Mouse (Mus musculus) stomach, embryonic 15.5 days (tissue): ENCODE data around the gene Phf10. TPM values are rescaled to one million over a fixed set of nuclear protein-coding genes. Genes with fewer than 3 reads are reported as not detected.
"Not testable (repeated sequence)": the region's sequence is repeated elsewhere in the genome, so short reads cannot be mapped to it uniquely, and the experiment has no call there.

ENCODE experiments used
- ATAC-seq: fragments of 200-750 bp; cut with Nextera tagmentation; 2 replicates; pipeline ENCODE4 v1.8.0; 2017; ENCODE audit warnings: low read depth, moderate number of reproducible peaks, moderate TSS enrichment; ENCODE audit not compliant: insufficient read depth, low FRiP score
- H3K27ac ChIP-seq: fragments of 300-500 bp; sonication (generic); 2 replicates; pipeline ENCODE4 v1.5.1; 2015; ENCODE audit warnings: mild to moderate bottlenecking, inconsistent platforms
- H3K27me3 ChIP-seq: fragments of 300-500 bp; sonication (generic); replicated peaks from 2 replicates; pipeline ENCODE4 v1.6.1; 2015; ENCODE audit warnings: inconsistent platforms
- H3K36me3 ChIP-seq: fragments of 300-500 bp; sonication (generic); 2 replicates; pipeline ENCODE4 v1.6.1; 2015; ENCODE audit warnings: inconsistent platforms
- H3K4me1 ChIP-seq: fragments of 300-500 bp; sonication (generic); 2 replicates; pipeline ENCODE4 v1.6.1; 2015; ENCODE audit warnings: inconsistent platforms
- H3K4me2 ChIP-seq: fragments of 300-500 bp; sonication (generic); 2 replicates; pipeline ENCODE4 v1.6.1; 2015; ENCODE audit warnings: mild to moderate bottlenecking, inconsistent platforms
- H3K4me3 ChIP-seq: fragments of 300-500 bp; sonication (generic); replicated peaks from 2 replicates; pipeline ENCODE4 v1.5.1; 2015; ENCODE audit warnings: inconsistent platforms
- H3K9ac ChIP-seq: fragments of 300-500 bp; sonication (generic); 2 replicates; pipeline ENCODE4 v1.6.1; 2015; ENCODE audit warnings: inconsistent platforms
- H3K9me3 ChIP-seq: fragments of 300-500 bp; sonication (generic); 2 replicates; pipeline ENCODE4 v1.6.1; 2016; ENCODE audit warnings: inconsistent platforms
- WGBS: fragments of 180-500 bp; shearing (Covaris S2); methylation state at CpG from one replicate; pipeline ENCODE4 v1.1.7; 2015; 5-methylcytosine and 5-hydroxymethylcytosine counted together
- polyA plus RNA-seq: library from polyadenylated mRNA; unstranded; fragments of >200 nt; fragmentation: Nextera tagmentation; extraction: Ambion mirVana; gene quantifications from 2 replicates; pipeline ENCODE4 v1.2.1, GENCODE M21; 2015

Phf10 gene
- polyA plus RNA-seq, 1 experiment from 2014 or later: 46.2 TPM

DNA sequence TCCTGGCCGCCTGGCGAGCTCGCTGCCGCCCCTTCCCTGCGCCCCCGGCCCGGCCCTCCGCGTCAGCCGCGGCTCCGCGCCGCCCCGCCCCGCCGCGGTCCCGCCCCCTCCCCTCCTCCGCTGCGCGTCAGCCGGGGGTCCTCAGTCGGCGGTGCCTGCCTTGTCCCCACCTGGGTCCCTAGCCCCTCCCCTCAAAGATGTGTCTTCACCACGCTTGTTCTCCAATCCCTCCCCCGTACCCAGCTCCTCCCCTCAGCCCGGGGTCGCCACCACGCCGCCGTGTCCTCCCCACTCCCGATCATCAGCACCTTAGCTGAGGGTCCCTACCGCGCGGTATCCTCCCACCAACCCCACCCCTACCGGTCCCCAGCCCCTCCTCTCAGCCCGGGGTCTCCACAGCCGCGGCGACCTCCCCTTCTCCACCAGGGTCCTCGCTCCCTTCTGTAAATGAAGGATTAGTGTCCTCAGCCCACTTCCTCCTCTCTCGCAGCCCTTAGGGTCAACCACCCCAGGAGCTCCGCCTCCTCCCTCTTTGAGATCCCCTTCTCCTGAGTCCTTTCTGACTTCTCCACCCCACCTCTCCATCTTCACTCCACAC lies 583 bp upstream of the Phf10 start:
- H3K27me3 ChIP-seq: not testable (repeated sequence)
- no CpG with 5 or more reads among the region's 44 CpGs for WGBS

GRCm38 (mm10) chr17:14960520-14960919 lies 553 bp downstream of the Phf10 start:
- Histone ChIP-seq H3K9ac (peak overlapping the region; percentile 73), H3K4me2 (peak overlapping the region; percentile 88), H3K9me3 (no peaks in the 10 kb centered on the region), H3K27ac (no peak overlapping the region), H3K4me3 (peak overlapping the region; percentile 72), H3K27me3 (no peaks in the 10 kb centered on the region), H3K36me3 (no peaks in the 10 kb centered on the region; the same call in 1 of the 2 replicates), H3K4me1 (peaks cover 3% of the 10 kb centered on the region; the same call in 1 of the 2 replicates)
- ATAC-seq: peak; percentile 21; the same call in 1 of the 2 replicates
- under 1% methylated on average over 20 of the region's 23 CpGs for WGBS

More for the DNA sequence above, 583 bp upstream of the Phf10 start:
- not testable (repeated sequence) for H3K4me3 ChIP-seq, H3K27ac ChIP-seq, H3K9ac ChIP-seq, H3K4me1 ChIP-seq, H3K9me3 ChIP-seq, H3K36me3 ChIP-seq, H3K4me2 ChIP-seq
- ATAC-seq: peak; percentile 75

DNA sequence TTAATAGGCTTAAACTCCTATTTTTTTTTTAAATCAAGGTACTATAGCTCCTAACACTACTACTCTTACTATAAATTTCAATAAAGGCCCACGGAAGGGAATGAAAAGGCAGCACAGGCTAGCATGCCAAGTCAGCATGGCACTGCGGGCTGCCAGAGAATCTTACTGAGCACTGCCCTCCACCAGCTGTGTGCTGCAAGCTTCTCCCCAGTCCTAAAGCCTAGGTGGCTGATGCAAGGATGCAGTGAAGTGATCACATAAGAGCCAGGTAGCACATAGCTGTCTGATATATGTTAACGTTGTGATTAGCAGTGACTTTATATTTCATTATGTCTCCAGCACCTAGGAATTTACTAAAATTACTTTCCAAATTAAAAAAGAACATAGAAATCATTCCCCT lies 1.1 kb downstream of the Phf10 start:
- Histone ChIP-seq H3K4me1 (peaks cover 3% of the 10 kb centered on the region; the same call in 1 of the 2 replicates), H3K4me3 (peak overlapping the region; percentile 31), H3K9ac (no peak overlapping the region), H3K4me2 (peak overlapping the region; percentile 55), H3K27me3 (no peaks in the 10 kb centered on the region), H3K9me3 (no peaks in the 10 kb centered on the region), H3K27ac (no peak overlapping the region), H3K36me3 (no peaks in the 10 kb centered on the region; the same call in 1 of the 2 replicates)
- ATAC-seq: no peak
- 19% methylated on average over 3 of the region's 3 CpGs for WGBS

DNA sequence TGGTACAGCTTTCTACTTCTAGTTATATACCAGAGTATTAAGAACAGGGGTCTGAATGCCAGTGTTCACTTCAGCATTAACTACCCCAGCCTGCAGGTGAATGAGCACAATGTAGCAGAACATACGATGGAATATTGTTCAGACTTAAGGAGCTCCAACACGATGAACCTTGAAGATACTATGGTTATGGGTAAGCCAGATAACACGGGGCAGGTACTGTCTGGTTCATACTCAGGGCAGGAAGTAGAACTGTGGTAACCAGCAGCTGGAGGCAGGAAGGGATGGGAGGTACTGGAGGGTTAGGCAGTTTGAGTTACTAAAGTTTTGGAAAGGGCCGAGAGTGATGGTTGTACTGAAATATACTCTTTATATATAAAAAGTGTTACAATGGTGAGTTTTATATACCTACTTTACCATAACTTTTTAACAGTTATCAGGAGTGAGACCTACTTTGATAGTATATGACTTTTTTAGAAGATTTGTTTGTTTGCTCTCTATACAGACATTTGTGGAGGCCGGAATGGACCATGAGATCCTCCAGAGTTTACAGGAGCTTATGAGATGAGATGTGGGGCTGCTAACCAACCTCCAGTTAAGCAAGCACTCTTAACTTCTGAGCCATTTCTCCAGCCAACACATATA lies 2.3 kb downstream of the Phf10 start:
- no peak overlapping the region for H3K9ac ChIP-seq
- H3K4me3 ChIP-seq: no peak overlapping the region
- no peaks in the 10 kb centered on the region for H3K27me3 ChIP-seq
- WGBS: 82% methylated on average over 5 of the region's 5 CpGs
- no peak for ATAC-seq
- H3K27ac ChIP-seq: no peak overlapping the region
- no peak overlapping the region for H3K4me2 ChIP-seq
- H3K36me3 ChIP-seq: peaks cover 5% of the 10 kb centered on the region; the same call in 1 of the 2 replicates
- H3K4me1 ChIP-seq: peaks cover 3% of the 10 kb centered on the region; the same call in 1 of the 2 replicates
- H3K9me3 ChIP-seq: no peaks in the 10 kb centered on the region

- H3K4me2 ChIP-seq: no peak overlapping the region
- no peak overlapping the region for H3K9ac ChIP-seq
- H3K27me3 ChIP-seq: no peaks in the 10 kb centered on the region
- H3K36me3 ChIP-seq: peaks cover 24% of the 10 kb centered on the region
- no peaks in the 10 kb centered on the region for H3K9me3 ChIP-seq
- H3K27ac ChIP-seq: no peak overlapping the region
- H3K4me1 ChIP-seq: no peaks in the 10 kb centered on the region
- no peak for ATAC-seq
- 81% methylated on average over 8 of the region's 8 CpGs for WGBS
- H3K4me3 ChIP-seq: no peak overlapping the region
These were observed 7.6 kb downstream of the Phf10 start for GRCm38 (mm10) chr17:14953452-14953851.

GRCm38 (mm10) chr17:14949161-14949827 lies 11.8 kb downstream of the Phf10 start:
- ATAC-seq: no peak
- H3K36me3 ChIP-seq: peaks cover 31% of the 10 kb centered on the region
- no peaks in the 10 kb centered on the region for H3K27me3 ChIP-seq
- no peak overlapping the region for H3K4me3 ChIP-seq
- peaks cover 2% of the 10 kb centered on the region; the same call in 1 of the 2 replicates for H3K4me1 ChIP-seq
- H3K9me3 ChIP-seq: no peaks in the 10 kb centered on the region
- H3K4me2 ChIP-seq: no peak overlapping the region
- no peak overlapping the region for H3K27ac ChIP-seq
- WGBS: 80% methylated on average over 7 of the region's 7 CpGs
- no peak overlapping the region for H3K9ac ChIP-seq

- H3K27ac ChIP-seq: no peak overlapping the region
- peaks cover 10% of the 10 kb centered on the region; the same call in 1 of the 2 replicates for H3K4me1 ChIP-seq
- peak overlapping the region; percentile 76; the same call in 1 of the 2 replicates for H3K4me2 ChIP-seq
- WGBS: 95% methylated on average over 1 of the region's 1 CpGs
- no peak overlapping the region for H3K9ac ChIP-seq
- peaks cover 10% of the 10 kb centered on the region for H3K36me3 ChIP-seq
- no peak for ATAC-seq
- H3K4me3 ChIP-seq: no peak overlapping the region
- H3K9me3 ChIP-seq: no peaks in the 10 kb centered on the region
- H3K27me3 ChIP-seq: no peaks in the 10 kb centered on the region
These were observed 16.5 kb downstream of the Phf10 start for GRCm38 (mm10) chr17:14944551-14944950.

DNA sequence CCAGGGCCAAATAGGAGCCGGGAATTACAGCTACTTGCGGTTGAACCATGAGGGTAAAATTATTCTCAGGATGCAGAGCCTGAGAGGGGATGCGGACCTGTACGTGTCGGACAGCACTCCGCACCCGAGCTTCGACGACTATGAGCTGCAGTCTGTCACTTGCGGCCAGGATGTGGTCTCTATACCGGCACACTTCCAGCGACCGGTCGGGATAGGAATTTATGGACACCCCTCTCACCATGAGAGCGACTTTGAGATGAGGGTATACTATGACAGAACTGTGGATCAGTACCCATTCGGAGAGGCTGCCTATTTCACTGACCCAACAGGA lies 17.4 kb downstream of the Phf10 start:
- Histone ChIP-seq H3K9ac (peak overlapping the region; percentile 63), H3K4me1 (peaks cover 10% of the 10 kb centered on the region; the same call in 1 of the 2 replicates), H3K27me3 (no peaks in the 10 kb centered on the region), H3K27ac (peak overlapping the region; percentile 49), H3K36me3 (peaks cover 9% of the 10 kb centered on the region), H3K4me2 (peak overlapping the region; percentile 76), H3K9me3 (no peaks in the 10 kb centered on the region), H3K4me3 (peak overlapping the region; percentile 82)
- 16% methylated on average over 16 of the region's 16 CpGs for WGBS
- peak; percentile 8; the same call in 1 of the 2 replicates for ATAC-seq

DNA sequence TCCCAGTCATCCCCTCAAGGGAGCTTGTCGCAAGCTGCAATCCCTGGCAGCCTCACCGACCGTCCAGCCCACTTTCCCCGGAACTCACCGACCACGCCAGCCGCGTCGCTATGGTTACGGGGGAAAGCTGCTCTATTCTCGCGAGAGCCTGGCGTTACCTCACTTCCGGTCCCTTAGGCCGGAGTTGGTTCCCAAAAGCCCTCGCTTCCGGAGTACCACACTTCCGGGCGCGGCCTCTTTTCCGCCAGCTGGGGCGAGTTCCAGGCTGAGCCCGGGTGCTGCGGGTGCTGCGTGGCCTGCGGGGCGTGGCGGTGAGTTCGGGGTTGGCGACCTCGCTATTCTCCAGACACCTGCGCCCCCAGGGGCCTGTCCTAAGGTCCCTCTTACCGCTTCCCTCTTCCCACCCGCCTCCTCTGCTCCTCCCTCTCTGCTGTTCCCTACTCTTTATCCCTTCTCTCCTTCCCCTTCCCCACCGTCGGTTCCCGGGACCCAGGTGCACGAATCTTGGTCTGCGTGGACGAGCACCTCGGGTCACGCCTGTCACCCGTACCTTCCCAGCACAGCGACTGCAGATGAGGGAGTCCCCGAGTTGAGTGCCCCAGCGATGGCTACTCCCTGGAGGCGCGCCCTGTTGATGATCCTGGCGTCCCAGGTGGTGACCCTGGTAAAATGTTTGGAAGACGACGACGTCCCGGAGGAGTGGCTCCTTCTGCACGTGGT lies 17.9 kb downstream of the Phf10 start, which contains the start of the genes Wdr27 and 1600012H06Rik:
Gene Wdr27 (minus strand): TSS at position 150 of the 720 bp plus-strand sequence.
Gene 1600012H06Rik (plus strand): TSS at position 176 of the 720 bp plus-strand sequence.
- Histone ChIP-seq H3K9ac (peak within 1 kb of the TSS; percentile 65), H3K9me3 (no peaks in the 10 kb centered on the region), H3K27ac (peak within 1 kb of the TSS; percentile 83), H3K4me3 (peak within 1 kb of the TSS; percentile 82), H3K36me3 (peaks cover 9% of the 10 kb centered on the region), H3K27me3 (no peaks in the 10 kb centered on the region), H3K4me1 (peaks cover 10% of the 10 kb centered on the region; the same call in 1 of the 2 replicates), H3K4me2 (peak within 1 kb of the TSS; percentile 76)
- peak; percentile 98 for ATAC-seq
- WGBS: under 1% methylated on average over 54 of the region's 54 CpGs

DNA sequence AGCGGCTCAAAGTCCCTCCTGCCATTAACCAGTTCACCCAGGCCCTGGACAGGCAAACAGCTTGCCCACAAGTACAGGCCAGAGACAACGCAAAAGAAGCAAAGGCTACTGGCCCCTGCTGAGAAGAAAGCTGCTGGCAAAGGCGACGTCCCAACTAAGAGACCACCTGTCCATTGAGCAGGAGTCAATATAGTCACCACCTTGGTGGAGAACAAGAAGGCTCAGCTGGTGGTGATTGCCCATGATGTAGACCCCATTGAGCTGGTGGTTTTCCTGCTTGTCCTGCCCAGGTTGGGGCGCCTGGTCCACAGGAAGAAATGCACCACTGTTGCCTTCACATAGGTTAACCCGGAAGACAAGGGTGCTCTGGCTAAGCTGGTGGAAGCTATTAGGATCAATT lies 18.9 kb downstream of the Phf10 start:
- Histone ChIP-seq H3K4me3 (peak overlapping the region; percentile 82), H3K4me2 (peak overlapping the region; percentile 76), H3K4me1 (peaks cover 10% of the 10 kb centered on the region; the same call in 1 of the 2 replicates)
- not testable (repeated sequence) for H3K9me3 ChIP-seq, H3K27me3 ChIP-seq, ATAC-seq, H3K36me3 ChIP-seq, H3K9ac ChIP-seq, H3K27ac ChIP-seq
- WGBS: 62% methylated on average over 6 of the region's 6 CpGs

DNA sequence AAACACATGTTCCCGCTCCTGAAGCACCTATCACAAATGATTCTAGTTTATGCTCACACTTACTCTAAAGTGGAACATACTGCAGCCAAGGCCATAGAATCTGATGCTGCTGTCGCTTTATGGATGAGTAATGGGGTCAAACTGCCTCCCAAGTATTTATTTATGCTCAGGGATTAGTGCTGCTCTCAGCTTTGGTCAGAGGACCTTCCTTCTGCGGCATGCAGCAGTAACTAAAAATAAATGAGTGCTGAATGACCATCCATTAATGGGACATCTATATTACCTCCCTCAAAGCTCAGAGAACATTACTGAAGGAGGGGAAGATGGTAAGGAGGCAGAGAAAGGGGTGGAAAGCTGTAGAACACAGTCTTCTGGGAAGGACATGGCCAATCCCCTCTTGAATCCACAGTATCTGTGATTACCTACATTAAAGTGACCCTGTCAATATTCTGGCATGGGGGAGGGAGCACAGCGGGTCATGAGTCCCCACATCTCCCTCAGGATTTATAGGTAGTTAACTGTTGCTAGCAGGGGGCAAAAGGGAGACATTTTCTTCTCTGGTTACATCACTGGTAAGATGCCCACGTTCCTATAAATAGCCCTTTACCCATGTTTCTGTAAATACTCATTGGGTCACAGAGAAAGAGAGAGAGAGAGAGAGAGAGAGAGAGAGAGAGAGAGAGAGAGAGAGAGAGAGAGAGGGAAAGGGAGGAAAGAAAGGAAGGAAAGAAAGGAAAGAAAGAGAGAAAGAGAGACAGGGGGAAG lies 25.1 kb downstream of the Phf10 start:
- 43% methylated on average over 5 of the region's 5 CpGs for WGBS
- no peak for ATAC-seq
- no peaks in the 10 kb centered on the region for H3K27me3 ChIP-seq
- H3K9me3 ChIP-seq: no peaks in the 10 kb centered on the region
- no peak overlapping the region for H3K9ac ChIP-seq
- no peaks in the 10 kb centered on the region for H3K4me1 ChIP-seq
- no peaks in the 10 kb centered on the region for H3K36me3 ChIP-seq
- no peak overlapping the region for H3K4me2 ChIP-seq
- no peak overlapping the region for H3K4me3 ChIP-seq
- H3K27ac ChIP-seq: no peak overlapping the region
